Mouse (Mus musculus) urinary bladder, adult 2 months (tissue): ENCODE results near the gene Tmem243. TPM values are rescaled to one million over a fixed set of nuclear protein-coding genes. Genes with fewer than 3 reads are reported as not detected.
"Not testable (repeated sequence)": the region's sequence is repeated elsewhere in the genome, so short reads cannot be mapped to it uniquely, and the experiment has no call there.

ENCODE experiments used
- DNase-seq: peaks from one replicate; pipeline ENCODE4 v3.0.0; 2022; ENCODE audit warnings: low spot score
- polyA plus RNA-seq: library from polyadenylated mRNA; depleted of rRNA; stranded (reverse); fragments of >200 nt; gene quantifications from 2 replicates; pipeline ENCODE4 v1.2.3, GENCODE M21; 2012

Tmem243 gene
- polyA plus RNA-seq, 1 experiment = 28.8 TPM

GRCm38 (mm10) chr5:9107296-9108089, 7.0 kb downstream of the Tmem243 start:
- DNase-seq = no peak

GRCm38 (mm10) chr5:9108490-9108889, 8.0 kb downstream of the Tmem243 start:
- DNase-seq = no peak

GRCm38 (mm10) chr5:9109582-9109981, 9.1 kb downstream of the Tmem243 start:
- no peak for DNase-seq

GRCm38 (mm10) chr5:9111285-9111684, 10.8 kb downstream of the Tmem243 start:
- no peak for DNase-seq

- DNase-seq = no peak
Observed at GRCm38 (mm10) chr5:9111759-9112158, 11.3 kb downstream of the Tmem243 start.

- no peak for DNase-seq
Observed at GRCm38 (mm10) chr5:9114162-9114561, 13.7 kb downstream of the Tmem243 start.

- no peak for DNase-seq
Observed at GRCm38 (mm10) chr5:9124134-9124533, 23.7 kb downstream of the Tmem243 start.

GRCm38 (mm10) chr5:9128566-9128965, 28.1 kb downstream of the Tmem243 start:
- DNase-seq = no peak

- no peak for DNase-seq
Observed at GRCm38 (mm10) chr5:9131786-9132185, 31.3 kb downstream of the Tmem243 start.

GRCm38 (mm10) chr5:9135588-9135987, 35.1 kb downstream of the Tmem243 start:
- no peak for DNase-seq

- no peak for DNase-seq
Observed at GRCm38 (mm10) chr5:9140724-9141123, 40.3 kb downstream of the Tmem243 start.

- DNase-seq = no peak
Observed at GRCm38 (mm10) chr5:9142376-9142775, 41.9 kb downstream of the Tmem243 start.

GRCm38 (mm10) chr5:9149273-9149850, 48.9 kb downstream of the Tmem243 start:
- no peak for DNase-seq

GRCm38 (mm10) chr5:9156746-9157145, 56.3 kb downstream of the Tmem243 start:
- no peak for DNase-seq

GRCm38 (mm10) chr5:9157336-9157735, 56.9 kb downstream of the Tmem243 start:
- no peak for DNase-seq

- DNase-seq = no peak
Observed at GRCm38 (mm10) chr5:9160831-9161455, 60.5 kb downstream of the Tmem243 start.

GRCm38 (mm10) chr5:9161456-9162041, 61.1 kb downstream of the Tmem243 start, which contains the start of gene Dmtf1:
TSS of gene Dmtf1 (minus strand) at chr5:9161776.
- DNase-seq = peak; percentile 85

- peak; percentile 21 for DNase-seq
Observed at GRCm38 (mm10) chr5:9162088-9162487, 61.6 kb downstream of the Tmem243 start.

- DNase-seq = no peak
Observed at GRCm38 (mm10) chr5:9163411-9163810, 62.9 kb downstream of the Tmem243 start.

- DNase-seq = not testable (repeated sequence)
Observed at GRCm38 (mm10) chr5:9165151-9165550, 64.7 kb downstream of the Tmem243 start.

- DNase-seq = no peak
Observed at GRCm38 (mm10) chr5:9166366-9166765, 65.9 kb downstream of the Tmem243 start.

GRCm38 (mm10) chr5:9169328-9170005, 69.0 kb downstream of the Tmem243 start:
- not testable (repeated sequence) for DNase-seq
